Mouse (Mus musculus): Measurements from ENCODE around the gene Serpinb1c.

DNA sequence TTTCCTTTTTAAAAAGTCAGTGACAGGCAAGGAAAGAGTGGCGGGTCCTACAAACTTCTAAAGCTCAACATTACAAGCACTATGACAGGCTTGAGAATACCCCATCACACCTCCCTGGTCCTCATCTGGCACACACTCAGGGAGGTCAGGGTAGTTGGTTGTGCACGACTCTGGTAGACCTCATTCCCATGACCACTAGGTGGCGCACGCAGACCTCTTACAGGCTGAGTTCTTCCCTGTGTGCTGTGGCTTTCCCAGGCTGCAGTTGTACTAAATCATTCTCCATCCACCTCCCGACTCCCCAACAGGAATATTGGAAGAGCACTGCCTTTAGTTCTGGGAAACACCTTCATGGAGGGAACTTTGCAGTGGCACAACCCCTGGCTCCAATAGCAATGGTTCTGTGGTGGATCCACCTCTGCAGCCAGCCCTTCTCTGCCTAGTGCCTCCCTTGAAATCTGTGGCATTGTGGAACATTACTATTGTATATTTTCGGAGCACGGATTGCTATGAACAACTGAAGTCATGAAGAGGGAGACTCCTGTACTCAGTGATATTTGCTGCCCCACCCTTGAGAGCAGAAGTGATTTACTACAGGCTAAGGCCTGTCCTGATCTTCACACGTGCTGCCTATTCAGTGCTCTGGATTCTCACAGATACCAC is 5.3 kb upstream of the Serpinb1c start:
- TF ChIP-seq CTCF (IDR thresholded peaks at IDR 0.05; ENCODE audit: borderline replicate concordance, extremely low read depth, insufficient read depth, insufficient read length) = peak; percentile 95
- no peak for TF ChIP-seq POLR2A (IDR thresholded peaks at IDR 0.05; ENCODE audit: borderline replicate concordance, extremely low read depth, insufficient read depth, insufficient read length, poor library complexity, severe bottlenecking)

Data from brain, embryonic 14.5 days (tissue).